Mouse (Mus musculus) kidney, adult 2 months (tissue): ENCODE results near the gene Carmil2.

Experiments
- CTCF ChIP-seq: fragments of 200-500 bp; conservative IDR thresholded peaks from 2 replicates; pipeline ENCODE4 v1.5.1; 2011; ENCODE audit warnings: low read depth, mild to moderate bottlenecking, control low read depth, low read length, moderate library complexity, mixed read lengths; ENCODE audit not compliant: insufficient read depth, insufficient read length
- POLR2A ChIP-seq: fragments of 200-500 bp; IDR thresholded peaks from one replicate; pipeline ENCODE4 v1.6.1; 2011; ENCODE audit warnings: low read depth, low read length, control low read depth

DNA sequence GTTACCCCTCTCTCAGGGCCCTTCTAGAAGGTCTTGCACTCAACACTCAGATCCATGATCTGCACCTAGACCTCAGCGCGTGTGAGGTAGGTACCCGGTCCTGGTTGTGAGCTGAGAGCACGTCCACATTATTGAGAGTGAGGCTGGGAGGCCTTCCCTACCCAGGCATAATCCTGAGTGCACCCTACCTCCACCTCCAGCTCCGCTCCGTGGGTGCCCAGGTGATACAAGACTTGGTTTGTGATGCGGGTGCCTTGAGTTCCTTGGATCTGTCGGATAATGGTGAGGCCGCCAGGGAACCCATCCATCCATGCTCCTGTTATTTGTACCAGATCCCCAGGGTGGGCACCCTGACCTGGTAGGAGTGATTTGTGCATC is 3.9 kb downstream of the Carmil2 start:
- no peak for TF ChIP-seq CTCF
- TF ChIP-seq POLR2A: no peak
